Comparison of ENCODE assay signal across 8 mouse cellular contexts in the genomic region with DNA sequence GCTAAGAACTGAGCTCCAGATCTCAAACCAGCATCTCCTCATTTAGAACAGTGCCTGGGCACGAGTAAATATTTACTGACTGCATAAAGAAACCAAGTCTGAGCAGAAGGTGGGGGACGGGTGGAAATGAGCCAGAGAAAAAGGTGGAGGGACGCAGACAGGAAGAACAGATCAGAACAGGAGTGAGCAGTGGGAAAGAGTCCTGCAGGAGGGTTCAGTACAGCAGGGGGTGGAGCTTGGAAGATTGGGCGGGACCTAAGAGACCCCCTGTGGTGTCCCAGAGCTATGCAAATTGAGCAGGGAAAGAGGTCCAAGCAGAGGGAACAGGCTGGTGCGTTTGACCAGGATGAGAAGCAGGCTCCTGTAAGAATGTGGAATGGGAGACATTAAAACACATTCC. TPM values are rescaled to one million over a fixed set of nuclear protein-coding genes. Genes with fewer than 3 reads are reported as not detected.
DNase-seq lines count a peak whose midpoint lies in the region; ATAC-seq lines count a peak whose summit lies in the region.

No protein-coding gene starts in this region.

- WGBS in hindbrain, embryonic 10.5 days: 23% methylated on average over 5 of the region's 5 CpGs
- WGBS in lung, embryonic 16.5 days: 4% methylated on average over 5 of the region's 5 CpGs

- H3K9ac ChIP-seq in lung, embryonic 16.5 days (ENCODE audit: low read length): no peak overlapping the region

- peaks cover 61% of the 10 kb centered on the region for H3K27me3 ChIP-seq in hindbrain, embryonic 10.5 days (ENCODE audit: insufficient read depth, poor library complexity, severe bottlenecking)
- H3K27me3 ChIP-seq in lung, embryonic 16.5 days (ENCODE audit: control insufficient read depth, insufficient read depth, low read depth, low read length): peaks cover 14% of the 10 kb centered on the region

- H3K36me3 ChIP-seq in hindbrain, embryonic 10.5 days: no peaks in the 10 kb centered on the region
- H3K36me3 ChIP-seq in lung, embryonic 16.5 days (ENCODE audit: control insufficient read depth, insufficient read depth, low read length): no peaks in the 10 kb centered on the region

- peak; percentile 53; the same call in 1 of the 2 replicates for ATAC-seq in lung, embryonic 16.5 days (ENCODE audit: low read depth)
- ATAC-seq in erythroid progenitor cell, adult 5-6 weeks (replicated peaks; ENCODE audit: low FRiP score, poor library complexity, severe bottlenecking): no peak

- H3K9me3 ChIP-seq in hindbrain, embryonic 10.5 days: no peaks in the 10 kb centered on the region
- H3K9me3 ChIP-seq in lung, embryonic 16.5 days (ENCODE audit: control insufficient read depth, low read length): no peaks in the 10 kb centered on the region

- peak overlapping the region; percentile 60 for H3K27ac ChIP-seq in hindbrain, embryonic 10.5 days
- H3K27ac ChIP-seq in lung, embryonic 16.5 days (ENCODE audit: low read length): no peak overlapping the region

- DNase-seq in embryo, embryonic 11 days: peak; percentile 37
- DNase-seq in embryo, embryonic 9.5 days (ENCODE audit: extremely low spot score): no peak
- peak; percentile 91 for DNase-seq in ES-CJ7 (ENCODE audit: low read depth, low spot score)
- DNase-seq in hindbrain, embryonic 10.5 days (ENCODE audit: low spot score): no peak
- DNase-seq in spleen, postnatal 10 days (ENCODE audit: low spot score in 2 of 2): no peak
- DNase-seq in adrenal gland, postnatal 36 days: no peak

- H3K4me3 ChIP-seq in hindbrain, embryonic 10.5 days: peak overlapping the region; percentile 45
- peak overlapping the region; percentile 30; the same call in 1 of the 2 replicates for H3K4me3 ChIP-seq in lung, embryonic 16.5 days (ENCODE audit: low read length)

- peaks cover 44% of the 10 kb centered on the region for H3K4me1 ChIP-seq in hindbrain, embryonic 10.5 days (replicated peaks)
- peaks cover 3% of the 10 kb centered on the region; the same call in 1 of the 2 replicates for H3K4me1 ChIP-seq in lung, embryonic 16.5 days (replicated peaks; ENCODE audit: control insufficient read depth, insufficient read depth, low read length)

- peak overlapping the region; percentile 47 for H3K4me2 ChIP-seq in lung, embryonic 16.5 days (ENCODE audit: low read depth, low read length)

RNA-seq across cellular contexts. Expression of a gene that starts 37.1 kb away (rescaled TPM):
- 0.41 and 0.47 TPM in 2 replicates for polyA plus RNA-seq in hindbrain, embryonic 10.5 days (2016; fragmentation: Nextera tagmentation; extraction: Ambion mirVana)
- 1.1 and 1.2 TPM in 2 replicates for polyA plus RNA-seq in lung, embryonic 16.5 days (2015; fragmentation: Nextera tagmentation; extraction: Ambion mirVana)
- not detected in 2 replicates for total RNA-seq in erythroid progenitor cell, adult 5-6 weeks (2015; ENCODE audit: low replicate concordance)
- not detected in 2 replicates for total RNA-seq in erythroid progenitor cell, adult 5-6 weeks (2017; ENCODE audit: low replicate concordance)
- total RNA-seq in adrenal gland, postnatal 36 days (2021): 10 to 100 TPM; 12.5 to 16.8 TPM

Comparison
In these comparisons a context has a peak if more than half of its experiments do, and no peak if none do; other contexts are left out.
1. DNase-seq: peak in embryo, embryonic 11 days (single experiment) and ES-CJ7 (single experiment); none in embryo, embryonic 9.5 days (single experiment), hindbrain, embryonic 10.5 days (single experiment), spleen, postnatal 10 days (0 of 2) and adrenal gland, postnatal 36 days (0 of 2).
2. RNA of a gene that starts 37.1 kb away (total RNA-seq): 12.5 to 16.8 TPM in adrenal gland, postnatal 36 days; not detected in erythroid progenitor cell, adult 5-6 weeks; every median in the first group is over 10 times any median in the second.